Mouse (Mus musculus) right cerebral cortex, postnatal 10 days (tissue): ENCODE data around the gene Hpf1.
A peak's percentile ranks its signal among the peaks of the same experiment; 100 is the strongest.

Source experiments
- DNase-seq, 2 experiments: peaks; one replicate each; pipeline ENCODE4 v3.0.0; 2021; ENCODE audit warnings: low spot score in 2 of 2

The Hpf1 gene

GRCm38 (mm10) chr8:60889843-60890519 lies at the start of gene Hpf1:
Gene Hpf1, plus strand, starts transcription at chr8:60890418.
- DNase-seq, result peak; percentile 97

GRCm38 (mm10) chr8:60842388-60842787 lies 47.8 kb upstream of the Hpf1 start:
- DNase-seq, result no peak

- no peak for DNase-seq
Measured at GRCm38 (mm10) chr8:60857559-60857958, 32.7 kb upstream of the Hpf1 start.

- no peak for DNase-seq
Measured at GRCm38 (mm10) chr8:60858091-60858490, 32.1 kb upstream of the Hpf1 start.

- no peak for DNase-seq
Measured at GRCm38 (mm10) chr8:60858911-60859476, 31.2 kb upstream of the Hpf1 start.

GRCm38 (mm10) chr8:60859605-60860004 lies 30.6 kb upstream of the Hpf1 start:
- peak; percentile 35 to 44 for DNase-seq

- no peak for DNase-seq
Measured at GRCm38 (mm10) chr8:60860749-60861148, 29.5 kb upstream of the Hpf1 start.

GRCm38 (mm10) chr8:60861783-60862182 lies 28.4 kb upstream of the Hpf1 start:
- DNase-seq, result no peak

- no peak for DNase-seq
Measured at GRCm38 (mm10) chr8:60864875-60865274, 25.3 kb upstream of the Hpf1 start.

GRCm38 (mm10) chr8:60865504-60866114 lies 24.6 kb upstream of the Hpf1 start:
- DNase-seq, result peak; percentile 85 to 88

GRCm38 (mm10) chr8:60867468-60868115 lies 22.6 kb upstream of the Hpf1 start:
- DNase-seq, result peak; percentile 70 to 84

- DNase-seq, result no peak
Measured at GRCm38 (mm10) chr8:60868236-60868965, 21.8 kb upstream of the Hpf1 start.

- DNase-seq, result no peak
Measured at GRCm38 (mm10) chr8:60869761-60870160, 20.5 kb upstream of the Hpf1 start.

GRCm38 (mm10) chr8:60870231-60871193 lies 19.7 kb upstream of the Hpf1 start:
- no peak for DNase-seq

- DNase-seq, result no peak
Measured at GRCm38 (mm10) chr8:60878617-60879016, 11.6 kb upstream of the Hpf1 start.

GRCm38 (mm10) chr8:60883419-60884137 lies 6.6 kb upstream of the Hpf1 start:
- DNase-seq, result no peak

- DNase-seq, result no peak
Measured at GRCm38 (mm10) chr8:60886736-60887135, 3.5 kb upstream of the Hpf1 start.

- no peak for DNase-seq
Measured at GRCm38 (mm10) chr8:60889131-60889842, 931 bp upstream of the Hpf1 start.

GRCm38 (mm10) chr8:60890520-60890874 lies 279 bp downstream of the Hpf1 start:
- no peak for DNase-seq

- DNase-seq, result no peak
Measured at GRCm38 (mm10) chr8:60891757-60892156, 1.5 kb downstream of the Hpf1 start.
